Mouse (Mus musculus) MEL (cell line): ENCODE data around the gene Arhgap6.

Source experiments
- CHD2 ChIP-seq: IDR thresholded peaks from 2 replicates; pipeline ENCODE4 v1.6.1; 2011; ENCODE audit warnings: low read length, improper control_type of control experiment
- E2F4 ChIP-seq: IDR thresholded peaks from 2 replicates; pipeline ENCODE4 v1.6.1; 2011; ENCODE audit warnings: low read depth, low read length, improper control_type of control experiment, borderline replicate concordance
- EP300 ChIP-seq, 2 experiments: IDR thresholded peaks; 2 replicates each; pipeline ENCODE4 v1.6.1; 2011; ENCODE audit warnings: improper control_type of control experiment in 2 of 2, low read length in 2 of 2, low read depth in 1 of 2, mild to moderate bottlenecking in 1 of 2
- KAT2A ChIP-seq: conservative IDR thresholded peaks from 2 replicates; pipeline ENCODE4 v1.6.1; 2012; ENCODE audit warnings: low read depth, low read length, improper control_type of control experiment, inconsistent platforms
- MXI1 ChIP-seq: IDR thresholded peaks from 2 replicates; pipeline ENCODE4 v1.6.1; 2011; ENCODE audit warnings: mild to moderate bottlenecking, low read depth, low read length, improper control_type of control experiment
- NRF1 ChIP-seq: IDR thresholded peaks from 2 replicates; pipeline ENCODE4 v1.6.1; 2014; ENCODE audit warnings: low read depth, mild to moderate bottlenecking, inconsistent platforms, low read length, improper control_type of control experiment, moderate library complexity; ENCODE audit not compliant: poor library complexity, insufficient read depth, severe bottlenecking
- RAD21 ChIP-seq: IDR thresholded peaks from 2 replicates; pipeline ENCODE4 v1.6.1; 2011; ENCODE audit warnings: mild to moderate bottlenecking, low read depth, low read length, improper control_type of control experiment
- ZKSCAN1 ChIP-seq: IDR thresholded peaks from 2 replicates; pipeline ENCODE4 v1.6.1; 2012; ENCODE audit warnings: low read depth, mild to moderate bottlenecking, inconsistent platforms, low read length, improper control_type of control experiment, moderate library complexity

DNA sequence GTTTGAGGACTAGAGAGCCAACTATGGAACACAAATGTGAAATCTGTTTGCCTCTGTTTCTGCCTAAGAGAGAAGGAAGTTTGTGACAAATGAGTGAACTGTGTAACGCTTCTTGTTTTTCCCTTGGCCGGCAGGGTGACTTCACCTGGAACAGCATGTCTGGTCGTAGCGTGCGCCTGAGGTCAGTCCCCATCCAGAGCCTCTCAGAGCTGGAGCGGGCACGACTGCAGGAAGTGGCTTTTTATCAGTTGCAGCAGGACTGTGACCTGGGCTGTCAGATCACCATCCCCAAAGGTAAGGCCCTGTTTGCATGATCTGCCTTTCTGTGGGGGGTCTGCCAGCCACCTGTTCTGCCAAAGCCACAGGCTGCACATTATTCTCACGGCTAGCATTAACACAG is 425.2 kb downstream of the Arhgap6 start:
- TF ChIP-seq RAD21 (no peak), ZKSCAN1 (no peak), MXI1 (no peak), EP300 (IDR thresholded peaks at IDR 0.05; ENCODE audit: low read depth in 1 of 2, low read length in 2 of 2) (0 out of 4 replicates have a peak, but pooled peaks have one; percentile 25 to 26), NRF1 (no peak), E2F4 (no peak), KAT2A (no peak), CHD2 (no peak)
